Mouse (Mus musculus): ENCODE data around the gene Il9r.

GRCm38 (mm10) chr11:32221951-32222409 lies 21.9 kb upstream of the Il9r start, which contains the start of gene Rhbdf1:
- TF ChIP-seq CTCF (IDR thresholded peaks at IDR 0.05; ENCODE audit: low read depth) (no peak), EP300 (IDR thresholded peaks at IDR 0.05; ENCODE audit: low read depth) (no peak)

All from liver, postnatal 0 days (tissue).